Mouse (Mus musculus): ENCODE measurements around the gene Cib3. TPM values are rescaled to one million over a fixed set of nuclear protein-coding genes. Genes with fewer than 3 reads are reported as not detected.

The Cib3 gene
- polyA plus RNA-seq (2021; fragmentation: Nextera tagmentation), result not detected in 2 replicates
- long read RNA-seq, experiment 1, result 0 reads
- long read RNA-seq, experiment 2, result 0 reads

GRCm38 (mm10) chr8:72212751-72213150 is at the start of gene Cib3:
TSS of gene Cib3 (minus strand) at chr8:72212837.

GRCm38 (mm10) chr8:72239499-72240402 is 27.1 kb upstream of the Cib3 start, which contains the start of gene Ap1m1:
TSS of gene Ap1m1 (plus strand) at chr8:72240018.

GRCm38 (mm10) chr8:72219541-72220363 is 7.1 kb upstream of the Cib3 start, which contains the start of gene Fam32a:
TSS of gene Fam32a (plus strand) at chr8:72219730.

GRCm38 (mm10) chr8:72213536-72213935 is 899 bp upstream of the Cib3 start, which contains the start of gene Gm11034:
TSS of gene Gm11034 (minus strand) at chr8:72213636.

GRCm38 (mm10) chr8:72189417-72190214 is 23.0 kb downstream of the Cib3 start, which contains the start of gene Hsh2d:
TSS of gene Hsh2d (plus strand) at chr8:72189638.

GRCm38 (mm10) chr8:72160707-72161697 is 51.6 kb downstream of the Cib3 start, which contains the start of gene Rab8a:
TSS of gene Rab8a (plus strand) at chr8:72161200.

Other genes with a start within 250 kb of the Cib3 start
- 0.08 TPM in 1 of 2 replicates, not detected in the other for gene Cyp4f18, start 203.2 kb downstream of the Cib3 start, polyA plus RNA-seq (2021; fragmentation: Nextera tagmentation)
- not detected in 2 replicates for gene Olfr372, start 171.6 kb downstream of the Cib3 start, polyA plus RNA-seq (2021; fragmentation: Nextera tagmentation)
- gene Olfr373, start 129.7 kb downstream of the Cib3 start, polyA plus RNA-seq (2021; fragmentation: Nextera tagmentation), result not detected in 2 replicates
- gene Olfr374, start 105.8 kb downstream of the Cib3 start, polyA plus RNA-seq (2021; fragmentation: Nextera tagmentation), result not detected in 2 replicates
- 25.2 and 27.4 TPM in 2 replicates for gene Tpm4, start 77.9 kb downstream of the Cib3 start, polyA plus RNA-seq (2021; fragmentation: Nextera tagmentation)
- gene Rab8a, start 51.6 kb downstream of the Cib3 start, polyA plus RNA-seq (2021; fragmentation: Nextera tagmentation), result 42.4 and 62.1 TPM in 2 replicates
- 0.16 TPM in 1 of 2 replicates, not detected in the other for gene Hsh2d, start 23.2 kb downstream of the Cib3 start, polyA plus RNA-seq (2021; fragmentation: Nextera tagmentation)
- not detected in 2 replicates for gene Gm11034, start 799 bp upstream of the Cib3 start, polyA plus RNA-seq (2021; fragmentation: Nextera tagmentation)
- gene Fam32a, start 6.9 kb upstream of the Cib3 start, polyA plus RNA-seq (2021; fragmentation: Nextera tagmentation), result 48.0 and 64.8 TPM in 2 replicates
- gene Ap1m1, start 27.2 kb upstream of the Cib3 start, polyA plus RNA-seq (2021; fragmentation: Nextera tagmentation), result 80.9 and 92.7 TPM in 2 replicates
- gene Gm10282, start 92.4 kb upstream of the Cib3 start, polyA plus RNA-seq (2021; fragmentation: Nextera tagmentation), result 7.1 and 8.5 TPM in 2 replicates
- gene Klf2, start 106.2 kb upstream of the Cib3 start, polyA plus RNA-seq (2021; fragmentation: Nextera tagmentation), result 0.70 and 14.4 TPM in 2 replicates
- 19.7 and 21.9 TPM in 2 replicates for gene Eps15l1, start 208.6 kb upstream of the Cib3 start, polyA plus RNA-seq (2021; fragmentation: Nextera tagmentation)
- 1.0 and 1.5 TPM in 2 replicates for gene Calr3, start 231.0 kb upstream of the Cib3 start, polyA plus RNA-seq (2021; fragmentation: Nextera tagmentation)
- 6.7 and 7.6 TPM in 2 replicates for gene 1700030K09Rik, start 231.0 kb upstream of the Cib3 start, polyA plus RNA-seq (2021; fragmentation: Nextera tagmentation)

Data from left cerebral cortex, adult 6 months (tissue).